Mouse (Mus musculus): ENCODE results near the gene Zbtb32.

The Zbtb32 gene

DNA sequence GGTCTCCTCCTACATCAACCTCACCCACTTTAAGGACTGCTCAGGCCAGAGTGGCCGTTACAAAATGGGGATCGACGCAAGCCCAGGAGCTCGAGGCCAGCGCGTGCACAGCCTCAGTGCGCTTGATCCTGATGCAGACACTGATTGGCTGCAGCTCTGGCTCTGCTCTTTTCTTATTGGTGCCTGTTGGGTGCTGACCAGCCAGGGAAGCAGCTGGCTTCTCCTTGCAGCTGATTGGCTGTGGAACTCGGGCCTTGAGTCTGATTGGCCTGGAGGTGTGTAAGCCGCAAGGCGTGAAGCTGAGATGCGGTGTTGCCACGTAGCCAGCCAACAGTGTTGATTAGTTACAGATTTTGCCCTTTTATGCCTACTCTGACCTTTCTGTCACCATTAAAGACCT is at the start of gene Zbtb32:
Gene Zbtb32 (minus strand): TSS at position 124 of the 400 bp plus-strand sequence.
- DNase-seq (ENCODE audit: low read depth, low spot score), result no peak

DNA sequence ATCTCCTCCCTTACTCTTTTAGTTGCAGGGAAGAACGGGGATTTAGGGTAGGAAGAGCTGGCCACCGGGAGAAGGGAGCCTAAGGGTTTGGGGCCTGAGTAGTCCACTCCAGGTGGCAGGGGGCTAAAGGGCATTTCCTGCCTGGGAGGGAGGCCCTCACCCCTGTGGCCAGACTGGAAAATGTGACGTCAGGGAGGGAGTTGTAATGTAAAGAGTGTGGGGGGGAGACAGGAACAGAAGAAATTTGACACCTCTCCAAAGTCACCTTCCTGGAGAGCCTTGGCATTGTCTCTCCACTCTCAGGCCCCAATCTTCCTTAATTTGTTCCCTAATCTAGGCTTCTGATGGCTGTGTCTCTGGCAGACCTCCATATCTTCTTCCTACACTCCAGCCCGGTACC is 40.4 kb upstream of the Zbtb32 start:
- no peak for DNase-seq (ENCODE audit: low read depth, low spot score)

DNA sequence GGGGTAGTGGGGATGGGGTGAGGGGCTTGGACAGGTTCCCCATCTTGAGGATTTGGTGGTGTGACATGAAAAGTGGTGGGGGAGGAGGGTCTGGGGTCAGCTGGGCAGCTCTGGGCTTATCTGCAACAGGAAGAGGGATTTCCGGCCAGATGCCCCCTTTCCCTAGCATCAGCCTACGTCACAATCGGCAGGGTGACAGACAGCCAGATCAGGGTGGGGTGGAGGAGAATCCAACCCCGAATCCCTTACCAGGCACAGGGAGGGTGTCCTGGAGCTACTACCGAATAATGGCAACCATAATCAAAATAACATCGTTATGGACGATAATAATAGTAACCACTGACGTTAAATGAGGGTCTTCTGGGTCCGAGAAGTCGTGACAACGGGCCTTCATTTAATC is 37.7 kb upstream of the Zbtb32 start:
- DNase-seq (ENCODE audit: low read depth, low spot score), result no peak

DNA sequence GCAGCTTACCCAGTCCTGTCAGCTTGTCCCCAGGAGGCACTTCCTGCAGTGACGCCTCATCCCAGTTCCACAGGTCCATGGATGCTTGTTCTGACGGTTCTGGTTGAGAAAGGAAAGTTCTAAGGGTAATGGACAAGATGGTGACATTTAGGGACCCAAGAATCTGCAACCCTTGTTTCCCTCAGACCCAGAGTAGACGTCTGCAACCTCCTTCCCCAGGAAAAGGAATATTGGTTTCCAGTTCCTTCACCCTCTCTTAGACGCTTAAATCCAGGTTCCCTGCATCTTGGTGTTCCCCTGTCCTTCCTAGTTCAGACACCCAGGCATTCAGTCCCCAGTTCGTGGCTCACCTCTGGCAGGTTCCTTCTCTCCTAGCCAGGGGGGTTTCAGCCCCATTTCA is 37.0 kb upstream of the Zbtb32 start, which contains the start of gene Etv2:
Gene Etv2 (minus strand): TSS at position 101 of the 400 bp plus-strand sequence.
- DNase-seq (ENCODE audit: low read depth, low spot score), result no peak

DNA sequence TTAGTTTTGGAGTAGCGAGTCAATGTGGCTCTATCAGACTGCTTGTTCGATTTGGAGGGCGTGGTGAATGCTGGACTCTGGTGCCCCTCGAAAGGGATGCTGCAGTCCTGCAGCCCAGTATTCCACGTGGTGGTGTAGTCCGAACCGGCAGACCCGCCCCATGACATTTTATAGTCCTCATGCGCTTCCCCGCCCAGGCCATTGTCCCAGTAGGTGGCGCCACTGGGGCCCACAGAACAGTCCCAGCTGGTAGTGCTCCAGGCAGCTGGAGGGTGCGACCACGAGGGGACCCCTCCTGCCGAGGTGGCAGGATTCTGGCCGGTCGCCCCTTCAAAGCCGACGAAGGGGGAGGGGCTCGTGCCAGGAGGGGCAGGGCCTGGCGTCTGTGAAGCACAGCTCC is 35.9 kb upstream of the Zbtb32 start:
- DNase-seq (ENCODE audit: low read depth, low spot score), result peak; percentile 36

DNA sequence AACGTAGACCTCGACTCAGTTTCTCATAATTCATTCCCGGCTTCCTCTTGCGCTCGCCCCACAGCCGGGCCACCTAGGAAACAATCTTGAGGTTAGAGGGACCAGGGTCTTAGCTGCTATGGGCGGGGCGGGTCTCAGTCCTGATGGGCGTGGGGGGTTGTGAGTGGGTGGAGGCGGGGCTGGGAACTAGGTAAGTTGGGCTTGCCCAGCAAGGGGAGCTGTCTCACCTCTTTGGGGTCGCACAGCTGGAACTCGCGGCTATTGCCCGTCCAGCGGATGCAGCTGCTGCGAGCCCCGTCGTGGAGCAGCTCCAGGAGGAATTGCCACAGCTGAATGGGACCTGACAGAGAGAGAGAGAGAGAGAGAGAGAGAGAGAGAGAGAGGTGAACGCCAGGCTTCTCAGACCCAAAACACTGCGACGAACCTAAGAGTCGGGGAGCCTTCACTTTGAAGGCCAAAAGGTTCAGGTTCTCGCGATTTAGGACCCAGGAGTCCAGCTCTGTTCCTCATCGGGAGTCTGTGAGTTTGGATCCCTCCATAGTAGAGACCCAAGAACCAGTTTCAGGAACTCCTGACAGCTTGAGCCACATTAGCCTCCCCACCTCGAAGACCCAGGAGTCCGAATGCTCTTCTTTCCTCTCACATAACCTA is 35.2 kb upstream of the Zbtb32 start:
- no peak for DNase-seq (ENCODE audit: low read depth, low spot score)

DNA sequence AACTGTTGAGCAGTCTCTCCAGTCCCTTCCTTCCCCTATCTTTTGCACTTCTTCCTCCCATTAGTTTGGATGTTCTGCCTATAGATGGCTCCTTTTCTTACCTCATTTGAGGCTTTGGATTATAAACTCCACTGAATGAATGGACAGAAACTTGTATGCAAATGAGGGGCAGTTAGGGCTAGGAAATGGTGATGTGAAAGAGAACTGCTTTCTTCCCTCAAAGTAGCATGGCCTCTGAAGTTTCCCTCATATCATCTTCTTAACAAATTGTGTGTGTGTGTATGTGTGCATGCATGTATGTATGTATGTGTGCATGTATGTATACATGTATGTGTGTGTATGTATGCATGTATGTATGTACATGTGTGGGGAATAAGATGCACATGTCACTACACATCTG is 30.3 kb upstream of the Zbtb32 start:
- DNase-seq (ENCODE audit: low read depth, low spot score), result no peak

DNA sequence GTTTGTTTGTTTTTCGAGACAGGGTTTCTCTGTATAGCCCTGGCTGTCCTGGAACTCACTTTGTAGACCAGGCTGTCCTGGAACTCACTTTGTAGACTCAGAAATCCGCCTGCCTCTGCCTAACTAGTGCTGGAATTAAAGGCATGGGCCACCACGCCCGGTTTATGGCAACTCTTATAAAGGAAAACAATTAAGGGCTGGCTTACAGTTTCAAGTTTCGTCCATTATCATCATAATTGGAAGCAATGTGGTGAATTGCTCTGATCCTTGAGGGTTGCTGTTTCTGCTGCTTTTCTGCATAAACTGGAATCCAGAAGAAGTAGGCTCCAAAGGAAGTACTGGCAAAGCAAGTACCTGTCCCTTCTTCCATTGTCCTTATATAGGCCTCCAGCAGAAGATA is 27.9 kb upstream of the Zbtb32 start:
- no peak for DNase-seq (ENCODE audit: low read depth, low spot score)

DNA sequence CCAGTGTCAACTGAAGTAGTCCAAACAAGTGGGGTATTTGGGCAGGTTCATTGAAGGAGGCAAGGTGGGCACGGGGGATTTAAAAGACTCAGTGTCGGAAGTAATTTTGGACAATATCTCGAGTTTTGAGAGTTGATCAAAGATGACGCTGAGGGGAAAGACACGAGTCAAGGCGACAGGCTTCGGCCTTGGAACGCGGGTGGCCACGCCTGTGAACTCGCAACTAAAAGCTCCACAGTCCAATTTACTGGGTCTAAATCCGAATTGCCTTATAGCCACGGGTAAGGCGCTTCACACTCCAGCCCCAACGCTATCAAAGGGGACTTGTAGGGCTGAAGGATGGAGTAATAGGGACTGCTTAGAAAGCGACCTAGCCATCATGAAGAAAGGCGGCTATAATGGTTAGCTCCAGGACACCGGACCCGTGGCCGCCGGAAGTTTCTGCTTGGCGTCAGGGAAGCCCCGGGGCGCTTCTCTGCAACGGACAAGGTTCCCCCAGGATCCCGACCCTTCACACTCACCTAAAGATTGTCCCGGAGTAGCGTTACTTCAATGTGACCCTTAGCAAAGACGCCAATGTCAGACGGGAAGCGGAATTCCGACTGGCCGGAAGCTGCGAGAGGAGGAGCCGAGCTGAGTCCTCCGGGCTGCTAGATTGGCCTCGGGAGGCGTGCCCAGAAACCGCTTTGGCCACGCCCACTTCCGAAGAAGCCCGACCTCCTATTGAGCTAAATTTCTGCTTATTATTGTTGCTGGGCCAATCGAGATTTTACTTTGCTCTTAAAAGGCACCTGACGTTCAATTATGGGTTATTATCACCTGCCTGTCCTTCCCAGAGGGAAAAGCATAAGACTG is 27.0 kb upstream of the Zbtb32 start, which contains the start of gene Cox6b1:
Gene Cox6b1 (minus strand): TSS at position 622 of the 855 bp plus-strand sequence.
- DNase-seq (ENCODE audit: low read depth, low spot score), result peak; percentile 79

DNA sequence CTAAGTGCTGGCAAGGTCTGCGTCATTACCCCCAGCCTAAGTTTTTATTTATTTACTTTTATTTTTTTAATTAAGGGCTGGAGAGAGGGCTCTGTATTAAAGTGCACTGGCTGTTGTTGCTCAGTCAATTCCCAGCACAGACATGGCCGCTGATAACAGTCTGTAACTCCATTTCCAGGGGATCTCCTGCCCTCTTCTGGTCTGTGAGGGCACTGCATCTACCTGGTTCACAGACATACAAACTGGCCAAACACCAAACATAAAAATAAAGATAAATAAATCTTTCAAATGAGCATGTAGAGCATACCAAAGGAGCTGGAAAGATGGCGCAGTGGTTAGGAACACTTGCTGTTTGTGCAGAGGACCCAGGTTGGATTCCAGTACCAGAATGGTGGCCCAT is 20.5 kb upstream of the Zbtb32 start:
- DNase-seq (ENCODE audit: low read depth, low spot score), result no peak

DNA sequence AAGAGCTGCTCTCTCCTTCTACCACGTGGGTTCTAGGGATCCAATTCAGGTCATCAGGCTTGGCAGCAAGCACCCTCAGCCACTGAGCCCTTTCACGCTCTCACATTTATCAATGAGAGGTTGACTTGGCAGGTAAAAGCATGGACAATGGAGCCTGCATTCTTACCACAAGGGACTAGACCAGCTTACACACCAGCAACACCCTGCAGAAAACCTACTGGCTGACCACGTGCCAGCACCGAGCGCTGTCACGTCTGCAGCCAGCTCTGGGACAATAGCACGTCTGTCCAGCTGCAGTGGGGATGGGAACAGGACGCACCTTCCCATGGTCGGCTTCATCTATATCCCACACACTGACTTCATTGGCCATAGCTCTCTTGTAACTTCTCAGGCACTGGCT is 19.9 kb upstream of the Zbtb32 start:
- no peak for DNase-seq (ENCODE audit: low read depth, low spot score)

DNA sequence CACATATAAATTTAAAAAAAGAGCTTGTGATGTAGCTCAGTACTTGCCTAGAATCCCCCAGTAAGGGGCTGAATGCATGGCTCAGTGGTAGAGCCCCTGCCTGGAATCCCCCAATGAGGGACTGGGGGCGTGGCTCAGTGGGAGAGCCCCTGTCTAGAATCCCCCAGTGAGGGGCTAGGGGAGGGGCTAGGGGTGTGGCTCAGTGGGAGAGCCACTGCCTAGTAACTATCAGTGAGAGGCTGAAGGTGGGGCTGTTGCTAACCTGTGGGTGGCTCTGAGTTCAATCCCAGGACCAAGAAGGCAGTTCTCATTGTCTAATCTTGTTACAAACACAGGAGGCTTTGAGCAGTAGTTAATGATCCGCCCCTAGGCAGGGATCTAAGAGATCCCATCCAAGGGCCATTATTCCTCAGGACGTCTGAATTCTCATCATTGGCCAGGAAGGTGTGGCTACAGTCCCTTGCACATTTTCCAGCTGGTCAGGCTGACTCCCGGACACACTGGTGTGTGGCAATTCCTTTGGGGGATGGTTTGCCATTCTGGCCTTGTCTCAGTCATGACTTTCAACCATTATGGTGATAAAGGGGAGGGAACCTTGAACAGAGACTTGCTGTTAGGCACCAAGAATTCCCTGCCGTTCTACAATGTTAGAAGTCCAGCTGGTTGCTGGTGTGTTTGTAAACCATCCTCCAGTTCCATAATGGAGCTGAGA is 16.5 kb upstream of the Zbtb32 start:
- no peak for DNase-seq (ENCODE audit: low read depth, low spot score)

DNA sequence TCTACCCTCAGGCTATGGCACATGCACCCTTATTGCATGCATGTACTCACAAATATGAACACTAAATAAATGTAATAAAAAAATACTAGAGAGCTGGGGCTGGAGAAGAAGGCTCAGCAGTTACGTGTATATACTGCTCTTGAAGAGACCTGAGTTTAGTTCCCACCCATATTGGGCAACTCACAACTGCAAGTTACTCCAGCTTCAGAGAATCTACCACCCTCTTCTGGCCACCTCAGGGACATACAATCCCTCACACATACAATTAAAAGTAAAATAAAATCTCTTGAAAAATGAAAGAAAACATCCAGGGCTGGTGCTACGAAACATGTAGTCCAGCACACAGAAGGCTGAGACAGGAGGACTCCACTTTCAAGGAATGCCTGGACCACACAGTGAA is 15.7 kb upstream of the Zbtb32 start:
- no peak for DNase-seq (ENCODE audit: low read depth, low spot score)

DNA sequence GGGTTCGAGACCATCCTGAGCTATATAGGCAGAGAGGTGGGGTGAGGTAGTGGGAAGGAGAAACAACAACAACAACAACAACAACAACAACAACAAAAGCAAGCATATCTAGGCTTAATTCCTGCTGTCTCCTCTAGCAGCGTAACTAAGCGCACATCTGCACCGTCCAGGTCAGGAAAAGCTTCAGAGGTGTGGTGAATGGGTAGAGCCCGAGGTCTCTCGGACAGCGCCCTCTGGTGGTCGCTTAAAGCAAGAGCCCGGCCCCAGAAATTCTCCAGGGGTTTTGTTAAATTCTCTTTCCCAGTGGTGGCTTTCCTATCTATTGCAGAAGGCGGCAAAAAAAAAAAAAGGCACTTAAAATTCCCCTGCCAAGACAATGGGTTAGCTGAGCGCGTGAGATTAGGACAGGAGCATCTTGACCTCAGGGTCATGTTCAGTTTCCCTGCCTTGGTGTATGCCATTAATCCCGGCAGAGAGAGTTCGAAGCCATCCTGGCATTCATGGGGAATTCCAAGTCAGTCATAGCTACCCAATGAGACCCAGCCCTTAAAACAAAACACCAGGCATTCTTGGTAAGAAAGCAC is 14.9 kb upstream of the Zbtb32 start:
- DNase-seq (ENCODE audit: low read depth, low spot score), result peak; percentile 42

DNA sequence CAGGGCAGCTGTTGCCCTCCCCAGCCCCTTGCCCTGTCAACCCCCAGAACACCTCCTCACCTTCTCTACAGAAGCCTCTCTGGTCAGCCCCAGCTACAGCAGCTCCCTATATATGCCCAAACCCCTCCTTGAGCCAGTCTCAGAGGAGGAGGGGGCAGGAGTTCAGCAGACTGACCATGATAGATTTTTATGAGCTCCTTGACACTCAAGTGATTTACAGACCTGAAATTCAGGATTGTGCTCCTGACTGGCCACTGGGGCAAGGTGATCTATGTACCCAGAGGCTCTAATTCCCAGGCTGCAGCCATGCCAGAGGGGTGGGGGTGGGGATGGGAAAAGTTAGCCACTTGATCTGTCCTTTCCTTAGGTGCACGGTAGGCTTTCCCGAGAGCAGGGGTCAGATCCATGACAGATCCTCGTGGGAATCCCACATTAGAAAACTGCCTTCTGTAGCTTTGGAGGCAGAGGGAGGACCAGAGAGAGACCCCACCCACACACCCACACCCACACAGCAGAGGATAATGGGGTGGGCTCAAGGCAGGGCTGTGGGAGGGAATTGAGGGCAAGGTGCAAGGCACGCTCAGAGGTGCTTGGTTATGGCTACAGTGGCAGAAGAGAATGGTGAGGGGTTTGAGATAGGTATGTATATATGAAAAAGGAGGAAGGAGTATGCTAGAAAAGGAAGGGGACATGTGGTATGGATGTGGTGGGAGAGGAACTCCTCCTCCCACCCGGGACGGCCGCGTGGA is 14.1 kb upstream of the Zbtb32 start, which contains the start of gene Upk1a:
Gene Upk1a (minus strand): TSS at position 194 of the 749 bp plus-strand sequence.
- DNase-seq (ENCODE audit: low read depth, low spot score), result no peak

DNA sequence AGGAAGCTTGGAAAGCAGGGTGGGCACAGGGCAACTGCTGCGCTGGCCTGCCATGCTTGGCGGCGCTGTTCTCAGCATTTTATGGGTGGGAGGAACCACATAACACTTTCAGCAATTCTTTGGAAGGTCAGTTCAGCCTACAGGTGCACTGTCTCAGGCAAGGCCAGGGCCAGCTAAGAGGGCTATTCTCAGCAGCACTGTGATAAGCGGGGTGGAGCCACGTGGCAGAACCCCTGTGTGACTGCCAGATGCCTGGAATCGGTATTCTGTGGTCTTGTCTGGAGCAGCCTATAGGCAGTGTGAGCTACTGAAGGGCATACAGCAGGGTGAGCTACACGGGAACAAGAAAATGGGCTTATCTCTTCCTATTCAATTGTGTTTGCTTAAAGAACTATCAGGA is 11.3 kb upstream of the Zbtb32 start:
- DNase-seq (ENCODE audit: low read depth, low spot score), result no peak

DNA sequence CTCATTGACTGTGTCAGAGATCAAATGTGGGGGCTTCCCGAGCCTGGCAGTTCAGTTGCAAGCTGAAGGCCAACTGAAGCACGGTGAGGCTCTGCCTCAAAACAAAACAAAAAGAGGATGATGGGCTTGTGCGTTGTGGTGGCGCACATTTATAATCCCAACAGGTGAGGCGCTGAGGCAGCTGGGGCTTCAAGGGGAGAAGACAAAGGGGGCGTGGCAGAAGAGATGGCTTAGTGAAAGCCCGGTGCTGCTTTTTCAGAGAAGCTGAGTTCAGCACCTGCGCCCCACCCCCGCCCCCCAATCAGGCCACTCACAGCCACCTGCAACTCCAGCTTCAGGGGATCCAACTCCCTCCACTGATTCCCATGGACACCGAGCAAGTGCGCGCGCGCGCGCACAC is 9.8 kb upstream of the Zbtb32 start:
- no peak for DNase-seq (ENCODE audit: low read depth, low spot score)

DNA sequence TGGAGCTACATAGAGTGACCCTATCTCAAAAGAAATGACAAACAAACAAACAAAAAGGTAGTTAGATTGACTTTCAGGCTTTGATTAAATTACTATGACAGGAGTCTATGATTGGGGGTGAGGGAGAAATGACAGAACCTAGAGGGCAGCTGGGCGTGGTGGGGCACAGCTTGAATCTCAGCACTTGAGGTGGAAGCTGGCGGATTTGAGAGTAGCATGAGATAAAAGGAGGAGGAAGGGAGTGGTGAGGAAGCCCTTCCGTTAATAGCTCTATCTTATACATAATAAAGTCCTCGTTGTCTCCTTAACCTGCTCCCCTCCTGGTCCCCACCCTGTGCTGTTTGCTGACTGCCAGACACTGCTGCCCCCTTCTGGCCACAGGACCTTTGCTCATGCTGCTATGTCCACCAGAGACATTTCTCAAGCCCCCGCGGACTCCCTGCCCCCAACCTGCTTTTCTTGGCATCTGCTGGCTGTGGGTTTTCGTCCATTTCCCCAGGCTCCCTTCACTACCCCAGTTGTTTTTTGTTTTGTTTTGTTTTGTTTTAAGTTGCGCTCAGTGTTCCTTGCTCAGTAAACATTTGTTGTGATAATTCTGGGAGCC is 9.1 kb upstream of the Zbtb32 start:
- no peak for DNase-seq (ENCODE audit: low read depth, low spot score)

DNA sequence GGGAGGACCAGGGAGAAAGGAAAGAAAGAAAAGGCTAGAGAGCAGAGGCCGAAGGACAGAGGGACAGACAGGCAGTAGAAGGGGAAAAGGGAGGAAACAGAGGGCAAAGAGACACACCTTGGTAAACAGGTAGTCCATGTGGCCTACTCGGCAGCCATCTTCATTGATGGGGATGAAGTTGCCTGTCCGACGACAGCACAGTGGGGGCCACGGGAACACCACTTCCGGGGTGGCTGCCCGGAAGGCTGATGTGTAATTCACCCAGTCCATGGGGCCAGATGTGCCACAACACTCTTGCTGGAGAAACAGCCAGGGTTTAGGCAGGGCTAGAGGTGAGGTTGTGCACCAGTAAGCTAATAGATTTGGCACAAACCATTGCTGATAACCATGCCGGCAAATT is 6.2 kb upstream of the Zbtb32 start:
- no peak for DNase-seq (ENCODE audit: low read depth, low spot score)

DNA sequence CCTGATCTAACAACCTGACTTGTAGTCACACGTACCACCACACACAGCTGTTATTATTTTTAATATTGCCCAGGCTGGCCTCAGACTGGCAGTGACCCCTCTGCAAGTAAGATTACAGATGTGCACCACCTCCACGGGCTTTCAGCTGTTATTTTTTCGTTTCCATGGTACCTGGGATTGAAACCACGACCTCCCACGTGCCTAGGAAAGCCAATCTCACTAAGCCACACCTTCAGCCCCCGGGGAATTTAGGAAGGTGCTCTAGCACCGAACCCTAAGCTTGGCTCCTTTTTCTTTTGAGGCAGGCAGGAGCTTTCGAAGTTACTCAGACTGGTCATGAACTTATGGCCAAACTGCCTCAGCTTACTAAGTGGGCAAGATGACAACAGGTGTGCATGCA is 5.7 kb upstream of the Zbtb32 start:
- DNase-seq (ENCODE audit: low read depth, low spot score), result no peak

DNA sequence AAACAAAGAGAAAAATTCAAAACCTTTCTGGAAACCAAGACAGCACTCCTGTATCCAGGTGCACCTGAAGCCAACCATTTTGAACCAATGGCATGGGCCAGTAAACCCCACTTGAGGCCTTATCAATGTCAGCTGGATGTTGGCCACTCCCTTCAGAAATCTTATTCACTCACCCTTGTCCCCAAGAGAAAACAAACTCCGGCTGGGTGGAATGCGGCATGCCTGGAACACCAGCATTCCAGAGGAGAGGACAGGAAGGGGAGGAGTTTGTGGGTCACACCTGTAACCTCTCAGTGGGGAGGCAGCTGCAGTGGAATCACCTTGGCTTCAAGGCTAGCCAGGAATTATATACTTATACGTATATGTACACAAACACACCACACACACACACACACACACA is 3.9 kb upstream of the Zbtb32 start:
- DNase-seq (ENCODE audit: low read depth, low spot score), result no peak
